Mouse (Mus musculus) neural tube, embryonic 11.5 days (tissue): ENCODE measurements around the gene Igtp. TPM values are rescaled to one million over a fixed set of nuclear protein-coding genes. Genes with fewer than 3 reads are reported as not detected.
A peak's percentile ranks its signal among the peaks of the same experiment; 100 is the strongest.
"Not testable (repeated sequence)": the region's sequence is repeated elsewhere in the genome, so short reads cannot be mapped to it uniquely, and the experiment has no call there.

ENCODE experiments used
- ATAC-seq: fragments of 200-750 bp; cut with Nextera tagmentation; 2 replicates; pipeline ENCODE4 v1.8.0; 2017; ENCODE audit warnings: moderate number of reproducible peaks, mild to moderate bottlenecking, moderate TSS enrichment, moderate library complexity; ENCODE audit not compliant: insufficient read depth, low FRiP score, low TSS enrichment
- DNase-seq: peaks from one replicate; pipeline ENCODE4 v3.0.0-alpha.2; 2015; ENCODE audit warnings: low spot score
- H3K27ac ChIP-seq: fragments of 300-500 bp; sonication (generic); 2 replicates; pipeline ENCODE4 v1.5.1; 2014; ENCODE audit warnings: low read depth, mild to moderate bottlenecking, low read length
- H3K27me3 ChIP-seq: fragments of 300-500 bp; sonication (generic); 2 replicates; pipeline ENCODE4 v1.6.1; 2014; ENCODE audit warnings: mild to moderate bottlenecking, low read length, mixed read lengths; ENCODE audit not compliant: control insufficient read depth, insufficient read depth
- H3K36me3 ChIP-seq: fragments of 300-500 bp; sonication (generic); 2 replicates; pipeline ENCODE4 v1.6.1; 2014; ENCODE audit warnings: mild to moderate bottlenecking, low read length, moderate library complexity, mixed read lengths; ENCODE audit not compliant: control insufficient read depth, insufficient read depth
- H3K4me1 ChIP-seq: fragments of 300-500 bp; sonication (generic); 2 replicates; pipeline ENCODE4 v1.6.1; 2014; ENCODE audit warnings: low read length, mixed read lengths; ENCODE audit not compliant: control insufficient read depth, insufficient read depth
- H3K4me2 ChIP-seq: fragments of 300-500 bp; sonication (generic); 2 replicates; pipeline ENCODE4 v1.6.1; 2014; ENCODE audit warnings: low read depth, mild to moderate bottlenecking, moderate library complexity
- H3K4me3 ChIP-seq: fragments of 300-500 bp; sonication (generic); 2 replicates; pipeline ENCODE4 v1.5.1; 2014; ENCODE audit warnings: low read depth, low read length
- H3K9ac ChIP-seq: fragments of 300-500 bp; sonication (generic); 2 replicates; pipeline ENCODE4 v1.6.1; 2014; ENCODE audit warnings: mild to moderate bottlenecking, low read length
- H3K9me3 ChIP-seq: fragments of 300-500 bp; sonication (generic); 2 replicates; pipeline ENCODE4 v1.6.1; 2016; ENCODE audit warnings: low read length; ENCODE audit not compliant: control insufficient read depth
- whole genome bisulfite sequencing: fragments of 180-500 bp; shearing (Covaris S2); extraction: QIAGEN DNeasy Blood & Tissue Kit; methylation state at CpG from one replicate; pipeline ENCODE4 v1.1.7; 2014; 5-methylcytosine and 5-hydroxymethylcytosine counted together
- polyA plus RNA-seq: library from polyadenylated mRNA; unstranded; fragments of >200 nt; fragmentation: Nextera tagmentation; extraction: Ambion mirVana; gene quantifications from 2 replicates; pipeline ENCODE4 v1.2.1, GENCODE M21; 2014

The Igtp gene
- polyA plus RNA-seq, 1 experiment from 2014 or later, result 2.4 TPM

DNA sequence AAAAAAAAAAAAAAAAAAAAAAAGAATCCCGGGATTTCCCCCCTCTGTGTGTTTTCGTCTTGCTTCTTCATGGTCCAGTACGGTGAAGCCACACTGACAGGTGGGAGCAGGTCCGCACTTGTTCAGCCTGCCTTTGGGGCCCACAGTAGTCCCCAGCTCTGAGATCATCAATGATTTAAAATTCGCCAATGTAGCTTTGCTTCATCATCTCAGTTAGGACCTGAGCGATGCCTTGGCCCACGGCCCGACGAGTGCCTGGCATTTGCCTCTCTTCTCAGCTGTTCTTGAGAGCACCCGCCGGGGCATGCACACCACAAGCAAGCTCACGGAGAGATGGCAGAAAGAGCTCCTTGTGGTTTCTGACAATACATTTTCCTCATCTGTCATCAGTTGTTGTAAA lies 1.7 kb downstream of the Igtp start:
- DNase-seq (no peak), ATAC-seq (no peak)
- Histone ChIP-seq H3K9me3 (no peaks in the 10 kb centered on the region), H3K4me1 (no peaks in the 10 kb centered on the region; the same call in 1 of the 2 replicates), H3K36me3 (no peaks in the 10 kb centered on the region), H3K27ac (no peak overlapping the region), H3K9ac (no peak overlapping the region), H3K4me3 (no peak overlapping the region), H3K4me2 (no peak overlapping the region), H3K27me3 (no peaks in the 10 kb centered on the region)
- 86% methylated on average over 12 of the region's 12 CpGs for WGBS

GRCm38 (mm10) chr11:58210321-58210886 lies 11.0 kb downstream of the Igtp start:
- Histone ChIP-seq H3K27ac (no peak overlapping the region), H3K4me3 (no peak overlapping the region), H3K27me3 (no peaks in the 10 kb centered on the region), H3K9me3 (no peaks in the 10 kb centered on the region), H3K4me1 (0 out of 2 replicates have a peak, but pooled peaks cover 8% of the 10 kb centered on the region), H3K36me3 (no peaks in the 10 kb centered on the region), H3K4me2 (no peak overlapping the region), H3K9ac (no peak overlapping the region)
- 100% methylated on average over 1 of the region's 1 CpGs for WGBS
- ATAC-seq, result no peak
- DNase-seq, result no peak

GRCm38 (mm10) chr11:58211062-58211681 lies 11.8 kb downstream of the Igtp start:
- ATAC-seq (no peak), DNase-seq (no peak)
- Histone ChIP-seq H3K9ac (no peak overlapping the region), H3K4me3 (no peak overlapping the region), H3K27me3 (no peaks in the 10 kb centered on the region), H3K9me3 (no peaks in the 10 kb centered on the region), H3K36me3 (no peaks in the 10 kb centered on the region), H3K4me2 (no peak overlapping the region), H3K27ac (no peak overlapping the region), H3K4me1 (0 out of 2 replicates have a peak, but pooled peaks cover 8% of the 10 kb centered on the region)
- 23% methylated on average over 9 of the region's 9 CpGs for WGBS

DNA sequence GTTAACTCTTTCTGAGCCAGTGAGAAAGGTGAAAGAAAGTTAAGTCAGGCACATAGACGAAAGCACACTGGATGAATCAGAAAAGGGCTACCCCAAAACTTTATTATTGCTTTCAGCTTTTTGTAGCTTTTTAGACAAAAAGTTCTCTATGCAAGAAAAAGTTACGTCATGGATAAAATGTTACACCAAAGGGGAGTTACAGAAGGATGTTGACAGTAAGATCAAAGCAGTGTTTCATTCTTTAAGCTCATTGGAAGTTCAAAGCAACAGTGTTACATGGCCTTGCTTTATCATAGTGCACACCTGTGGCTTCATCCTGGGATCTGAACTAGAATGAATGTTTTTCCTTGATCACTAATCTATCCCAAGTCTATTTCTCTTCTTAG lies 12.3 kb downstream of the Igtp start:
- Histone ChIP-seq H3K9ac (no peak overlapping the region), H3K27ac (no peak overlapping the region), H3K4me2 (no peak overlapping the region), H3K36me3 (no peaks in the 10 kb centered on the region), H3K4me3 (no peak overlapping the region), H3K27me3 (no peaks in the 10 kb centered on the region), H3K9me3 (no peaks in the 10 kb centered on the region), H3K4me1 (0 out of 2 replicates have a peak, but pooled peaks cover 8% of the 10 kb centered on the region)
- DNase-seq (no peak), ATAC-seq (no peak)
- WGBS, result 10% methylated on average over 2 of the region's 2 CpGs

DNA sequence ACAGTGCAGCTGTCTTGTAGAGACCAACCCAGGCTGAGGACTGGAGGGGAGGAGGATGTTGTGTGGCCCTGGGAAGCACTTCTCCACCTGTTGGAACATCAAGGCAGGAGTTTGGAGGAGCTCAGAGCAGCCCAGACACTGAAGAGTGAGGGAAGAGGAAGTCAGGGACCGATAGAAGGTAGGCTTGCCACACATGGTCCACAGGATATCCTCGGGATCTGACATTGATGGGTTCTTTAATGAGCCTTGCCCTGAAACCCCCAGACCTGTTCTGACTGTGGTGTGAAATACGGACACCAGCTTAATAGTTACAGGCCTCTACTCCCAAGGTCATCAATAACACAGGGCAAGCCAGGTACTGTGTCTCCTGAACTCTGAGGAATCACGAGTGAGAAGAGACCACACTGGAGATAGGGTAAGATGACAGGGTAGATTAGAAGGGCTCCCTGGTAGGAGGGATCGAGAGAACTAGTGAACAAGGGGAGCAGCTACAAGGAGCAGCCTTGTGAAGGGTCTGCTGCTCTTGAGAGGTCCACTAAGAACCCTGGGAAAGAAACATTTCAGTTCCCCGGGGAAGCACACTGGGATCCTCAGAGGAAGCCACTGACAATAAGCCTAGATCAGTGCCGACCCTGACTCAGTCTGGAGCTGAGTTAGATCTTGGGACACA lies 14.5 kb downstream of the Igtp start:
- ATAC-seq (no peak), DNase-seq (no peak)
- Histone ChIP-seq H3K9me3 (no peaks in the 10 kb centered on the region), H3K27ac (no peak overlapping the region), H3K9ac (no peak overlapping the region), H3K36me3 (no peaks in the 10 kb centered on the region), H3K4me1 (0 out of 2 replicates have a peak, but pooled peaks cover 8% of the 10 kb centered on the region), H3K4me3 (no peak overlapping the region), H3K4me2 (no peak overlapping the region), H3K27me3 (no peaks in the 10 kb centered on the region)
- 80% methylated on average over 7 of the region's 7 CpGs for WGBS

- Histone ChIP-seq H3K4me3 (peak overlapping the region; percentile 26), H3K27me3 (no peaks in the 10 kb centered on the region), H3K36me3 (no peaks in the 10 kb centered on the region), H3K9me3 (no peaks in the 10 kb centered on the region), H3K4me1 (0 out of 2 replicates have a peak, but pooled peaks cover 8% of the 10 kb centered on the region), H3K9ac (peak overlapping the region; percentile 44; the same call in 1 of the 2 replicates), H3K27ac (no peak overlapping the region), H3K4me2 (peak overlapping the region; percentile 37)
- DNase-seq (peak; percentile 42), ATAC-seq (no peak)
- 43% methylated on average over 15 of the region's 17 CpGs for WGBS
Observed at GRCm38 (mm10) chr11:58214391-58215048, 15.2 kb downstream of the Igtp start.

- ATAC-seq, result not testable (repeated sequence)
Observed at GRCm38 (mm10) chr11:58215049-58215430, 15.7 kb downstream of the Igtp start.

GRCm38 (mm10) chr11:58215814-58216213 lies 16.5 kb downstream of the Igtp start:
- Histone ChIP-seq H3K9ac (no peak overlapping the region), H3K4me1 (0 out of 2 replicates have a peak, but pooled peaks cover 8% of the 10 kb centered on the region), H3K9me3 (no peaks in the 10 kb centered on the region), H3K27ac (no peak overlapping the region), H3K4me2 (no peak overlapping the region), H3K4me3 (no peak overlapping the region), H3K36me3 (no peaks in the 10 kb centered on the region), H3K27me3 (no peaks in the 10 kb centered on the region)
- 84% methylated on average over 5 of the region's 5 CpGs for WGBS
- no peak for ATAC-seq
- no peak for DNase-seq

More at GRCm38 (mm10) chr11:58215049-58215430, 15.7 kb downstream of the Igtp start:
- not testable (repeated sequence) for H3K36me3 ChIP-seq, H3K27ac ChIP-seq, H3K4me2 ChIP-seq, H3K4me1 ChIP-seq, H3K27me3 ChIP-seq, H3K9ac ChIP-seq, DNase-seq, H3K4me3 ChIP-seq, H3K9me3 ChIP-seq
- 28% methylated on average over 2 of the region's 3 CpGs for WGBS
